Mouse (Mus musculus): ENCODE results near the gene Arhgap4.

GRCm38 (mm10) chrX:73922550-73922882 is 846 bp upstream of the Arhgap4 start:
- no peak for TF ChIP-seq CTCF (IDR thresholded peaks at IDR 0.05; ENCODE audit: low read depth)
- TF ChIP-seq EP300 (IDR thresholded peaks at IDR 0.05; ENCODE audit: low read depth) = no peak
